Mouse (Mus musculus) kidney, embryonic 14.5 days (tissue): ENCODE results near the gene Vps13c. TPM values are rescaled to one million over a fixed set of nuclear protein-coding genes. Genes with fewer than 3 reads are reported as not detected.

ENCODE experiments used
- ATAC-seq: fragments of 200-750 bp; cut with Nextera tagmentation; 2 replicates; pipeline ENCODE4 v1.8.0; 2017; ENCODE audit warnings: moderate number of reproducible peaks, mild to moderate bottlenecking, moderate TSS enrichment, moderate library complexity; ENCODE audit not compliant: low FRiP score, low TSS enrichment
- H3K27ac ChIP-seq: fragments of 300-500 bp; sonication (generic); 2 replicates; pipeline ENCODE4 v1.5.1; 2014; ENCODE audit warnings: low read depth, mild to moderate bottlenecking, low read length, moderate library complexity, mixed read lengths
- H3K27me3 ChIP-seq: fragments of 300-500 bp; sonication (generic); 2 replicates; pipeline ENCODE4 v1.6.1; 2014; ENCODE audit warnings: mild to moderate bottlenecking, low read length; ENCODE audit not compliant: control insufficient read depth, insufficient read depth
- H3K36me3 ChIP-seq: fragments of 300-500 bp; sonication (generic); 2 replicates; pipeline ENCODE4 v1.6.1; 2014; ENCODE audit warnings: low read length, mixed read lengths; ENCODE audit not compliant: control insufficient read depth, insufficient read depth
- H3K4me1 ChIP-seq: fragments of 300-500 bp; sonication (generic); 2 replicates; pipeline ENCODE4 v1.6.1; 2014; ENCODE audit warnings: low read length, mixed read lengths; ENCODE audit not compliant: control insufficient read depth, insufficient read depth
- H3K4me2 ChIP-seq: fragments of 300-500 bp; sonication (generic); replicated peaks from 2 replicates; pipeline ENCODE4 v1.6.1; 2014; ENCODE audit warnings: low read depth, mild to moderate bottlenecking, low read length
- H3K4me3 ChIP-seq: fragments of 300-500 bp; sonication (generic); 2 replicates; pipeline ENCODE4 v1.5.1; 2014; ENCODE audit warnings: mild to moderate bottlenecking, low read length
- H3K9ac ChIP-seq: fragments of 300-500 bp; sonication (generic); 2 replicates; pipeline ENCODE4 v1.6.1; 2014; ENCODE audit warnings: low read depth, mild to moderate bottlenecking, low read length, moderate library complexity
- H3K9me3 ChIP-seq: fragments of 300-500 bp; sonication (generic); 2 replicates; pipeline ENCODE4 v1.6.1; 2016; ENCODE audit warnings: low read length; ENCODE audit not compliant: control insufficient read depth
- WGBS: fragments of 180-500 bp; shearing (Covaris S2); extraction: QIAGEN DNeasy Blood & Tissue Kit; methylation state at CpG from one replicate; pipeline ENCODE4 v1.1.7; 2014; 5-methylcytosine and 5-hydroxymethylcytosine counted together
- polyA plus RNA-seq: library from polyadenylated mRNA; unstranded; fragments of >200 nt; fragmentation: Nextera tagmentation; extraction: Ambion mirVana; gene quantifications from 2 replicates; pipeline ENCODE4 v1.2.1, GENCODE M21; 2014

The Vps13c gene
- polyA plus RNA-seq, 1 experiment from 2014 or later, result 7.9 TPM

GRCm38 (mm10) chr9:67864011-67864410 lies 23.8 kb downstream of the Vps13c start:
- Histone ChIP-seq H3K4me2 (no peak overlapping the region), H3K9ac (no peak overlapping the region), H3K27ac (no peak overlapping the region), H3K4me3 (no peak overlapping the region), H3K4me1 (peaks cover 3% of the 10 kb centered on the region; the same call in 1 of the 2 replicates), H3K27me3 (no peaks in the 10 kb centered on the region; the same call in 1 of the 2 replicates), H3K9me3 (no peaks in the 10 kb centered on the region), H3K36me3 (no peaks in the 10 kb centered on the region)
- no peak for ATAC-seq
- 10% methylated on average over 4 of the region's 4 CpGs for WGBS

- Histone ChIP-seq H3K4me2 (no peak overlapping the region), H3K4me3 (no peak overlapping the region), H3K4me1 (peaks cover 3% of the 10 kb centered on the region; the same call in 1 of the 2 replicates), H3K9me3 (no peaks in the 10 kb centered on the region), H3K36me3 (no peaks in the 10 kb centered on the region), H3K9ac (no peak overlapping the region), H3K27ac (no peak overlapping the region), H3K27me3 (no peaks in the 10 kb centered on the region; the same call in 1 of the 2 replicates)
- no peak for ATAC-seq
- WGBS, result 15% methylated on average over 7 of the region's 7 CpGs
Measured at GRCm38 (mm10) chr9:67865411-67865810, 25.2 kb downstream of the Vps13c start.

DNA sequence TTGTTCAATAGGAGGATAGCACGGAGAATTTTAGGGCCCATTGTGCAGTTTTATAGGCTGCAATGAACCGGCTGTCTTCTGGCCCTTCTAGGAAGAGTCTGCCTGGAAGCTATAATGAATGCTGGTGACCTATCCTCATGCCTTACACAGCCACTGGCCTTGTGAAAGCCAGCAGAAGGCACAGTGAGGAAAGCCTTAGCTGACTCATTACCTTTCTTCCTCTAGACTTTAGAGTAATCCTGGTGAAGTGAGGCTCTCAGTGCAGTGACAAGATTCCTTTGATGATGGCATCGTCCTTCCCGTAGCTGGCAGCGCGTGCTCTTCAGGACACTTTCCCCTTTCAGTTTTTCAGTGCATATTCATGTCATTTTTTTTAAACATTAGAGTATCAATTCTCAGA lies 27.2 kb downstream of the Vps13c start:
- 63% methylated on average over 6 of the region's 6 CpGs for WGBS
- H3K36me3 ChIP-seq, result no peaks in the 10 kb centered on the region
- no peak overlapping the region for H3K4me2 ChIP-seq
- no peak for ATAC-seq
- H3K4me3 ChIP-seq, result no peak overlapping the region
- no peaks in the 10 kb centered on the region for H3K9me3 ChIP-seq
- no peak overlapping the region for H3K27ac ChIP-seq
- H3K27me3 ChIP-seq, result no peaks in the 10 kb centered on the region; the same call in 1 of the 2 replicates
- no peak overlapping the region for H3K9ac ChIP-seq
- peaks cover 3% of the 10 kb centered on the region; the same call in 1 of the 2 replicates for H3K4me1 ChIP-seq

GRCm38 (mm10) chr9:67869691-67870450 lies 29.7 kb downstream of the Vps13c start:
- Histone ChIP-seq H3K27me3 (no peaks in the 10 kb centered on the region; the same call in 1 of the 2 replicates), H3K4me1 (no peaks in the 10 kb centered on the region), H3K4me2 (no peak overlapping the region), H3K4me3 (no peak overlapping the region), H3K9me3 (no peaks in the 10 kb centered on the region), H3K9ac (no peak overlapping the region), H3K27ac (no peak overlapping the region), H3K36me3 (no peaks in the 10 kb centered on the region)
- WGBS, result 79% methylated on average over 16 of the region's 16 CpGs
- no peak for ATAC-seq

GRCm38 (mm10) chr9:67874522-67875222 lies 34.5 kb downstream of the Vps13c start:
- H3K9ac ChIP-seq, result no peak overlapping the region
- H3K36me3 ChIP-seq, result no peaks in the 10 kb centered on the region
- ATAC-seq, result no peak
- H3K4me1 ChIP-seq, result no peaks in the 10 kb centered on the region
- no peaks in the 10 kb centered on the region for H3K27me3 ChIP-seq
- no peak overlapping the region for H3K4me2 ChIP-seq
- H3K4me3 ChIP-seq, result no peak overlapping the region
- H3K9me3 ChIP-seq, result no peaks in the 10 kb centered on the region
- 66% methylated on average over 7 of the region's 7 CpGs for WGBS
- no peak overlapping the region for H3K27ac ChIP-seq

- Histone ChIP-seq H3K27me3 (no peaks in the 10 kb centered on the region), H3K9ac (no peak overlapping the region), H3K4me2 (no peak overlapping the region), H3K9me3 (no peaks in the 10 kb centered on the region), H3K36me3 (no peaks in the 10 kb centered on the region), H3K4me1 (no peaks in the 10 kb centered on the region), H3K27ac (no peak overlapping the region), H3K4me3 (no peak overlapping the region)
- ATAC-seq, result no peak
- 59% methylated on average over 2 of the region's 2 CpGs for WGBS
Measured at GRCm38 (mm10) chr9:67875337-67875736, 35.1 kb downstream of the Vps13c start.

DNA sequence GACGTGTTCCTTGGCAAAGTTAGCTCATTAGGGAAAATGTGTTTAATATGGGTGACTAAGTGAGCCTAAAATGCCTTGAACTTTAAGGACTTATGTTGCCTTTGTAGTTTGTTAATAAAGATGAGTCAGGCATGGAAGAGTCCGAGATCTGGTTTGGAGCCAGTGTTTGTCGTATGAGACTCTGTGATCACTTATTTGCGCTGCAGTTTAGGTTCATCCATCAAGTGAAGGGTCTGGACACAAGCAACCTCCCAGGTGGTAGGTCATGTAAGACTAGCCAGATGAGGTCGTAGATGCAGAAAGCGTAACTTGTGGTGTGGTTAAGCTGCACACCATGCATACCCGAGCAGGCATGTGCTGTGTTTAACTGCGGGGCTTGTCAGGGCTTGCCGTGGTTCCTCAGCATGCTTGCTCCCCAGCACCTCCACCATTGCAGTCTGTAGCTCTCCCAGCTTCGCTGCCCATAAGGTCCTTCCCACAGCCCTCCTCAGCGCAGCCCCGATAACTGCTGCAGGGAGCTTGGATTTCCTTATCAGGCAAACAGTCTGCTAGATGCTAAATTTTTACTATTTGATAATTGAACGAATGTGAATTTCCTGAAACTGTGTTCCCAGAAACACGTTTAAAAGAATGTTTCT lies 37.0 kb downstream of the Vps13c start:
- H3K9me3 ChIP-seq, result no peaks in the 10 kb centered on the region
- H3K4me1 ChIP-seq, result no peaks in the 10 kb centered on the region
- WGBS, result 42% methylated on average over 14 of the region's 14 CpGs
- no peak; the same call in 1 of the 2 replicates for ATAC-seq
- H3K4me2 ChIP-seq, result no peak overlapping the region
- H3K36me3 ChIP-seq, result peaks cover 4% of the 10 kb centered on the region; the same call in 1 of the 2 replicates
- H3K27me3 ChIP-seq, result no peaks in the 10 kb centered on the region
- H3K4me3 ChIP-seq, result no peak overlapping the region
- H3K9ac ChIP-seq, result no peak overlapping the region
- H3K27ac ChIP-seq, result no peak overlapping the region

- Histone ChIP-seq H3K27ac (no peak overlapping the region), H3K9ac (no peak overlapping the region), H3K4me1 (no peaks in the 10 kb centered on the region), H3K4me3 (no peak overlapping the region), H3K4me2 (no peak overlapping the region), H3K27me3 (no peaks in the 10 kb centered on the region), H3K9me3 (no peaks in the 10 kb centered on the region), H3K36me3 (peaks cover 4% of the 10 kb centered on the region; the same call in 1 of the 2 replicates)
- 81% methylated on average over 11 of the region's 11 CpGs for WGBS
- ATAC-seq, result no peak
Measured at GRCm38 (mm10) chr9:67878197-67878769, 38.1 kb downstream of the Vps13c start.
